Mouse (Mus musculus) brain, embryonic 18.5 days (tissue): ENCODE measurements around the gene Lif.

Experiments
- DNase-seq: peaks from one replicate; pipeline ENCODE4 v3.0.0-alpha.2; 2012; ENCODE audit warnings: low read depth, low spot score

Lif gene

DNA sequence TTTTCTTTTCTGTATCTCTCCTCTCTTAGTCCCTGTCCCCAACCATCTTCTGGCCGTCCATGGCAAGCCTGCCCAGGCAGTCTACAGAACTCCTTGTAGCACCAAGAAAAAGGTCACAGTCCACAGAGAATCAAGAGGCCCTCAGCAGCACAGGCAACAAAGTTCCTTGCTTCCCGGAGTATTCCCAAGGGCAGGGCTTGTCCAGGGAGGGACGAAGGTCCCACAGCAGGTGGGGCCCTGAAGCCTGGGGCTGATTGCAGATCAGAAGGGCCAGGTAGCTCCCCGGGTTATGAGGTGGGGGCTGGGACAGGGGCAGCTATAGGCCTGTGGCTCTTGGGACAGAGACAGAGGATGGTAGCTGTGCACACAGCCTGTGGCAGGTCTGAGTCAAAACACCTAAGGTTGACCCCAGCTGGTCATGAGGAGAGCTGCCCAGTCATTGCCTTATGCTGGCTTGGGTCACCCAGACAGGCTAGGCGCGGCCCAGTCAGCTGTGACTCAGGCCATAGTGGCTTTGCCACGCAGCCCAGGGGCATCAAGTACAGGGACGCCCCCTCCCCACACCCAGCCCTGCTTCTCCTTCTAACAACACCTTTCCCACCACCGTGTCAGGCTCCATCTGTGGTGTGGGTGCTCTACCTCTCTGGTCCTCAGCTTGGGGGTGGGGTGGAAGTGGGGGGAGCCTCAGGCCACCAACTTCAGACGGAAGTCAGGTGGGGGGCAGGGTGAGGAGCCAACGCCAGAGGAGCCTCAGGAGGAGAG is at the start of gene Lif:
Gene Lif (plus strand): TSS at position 712 of the 762 bp plus-strand sequence.
- DNase-seq = no peak

DNA sequence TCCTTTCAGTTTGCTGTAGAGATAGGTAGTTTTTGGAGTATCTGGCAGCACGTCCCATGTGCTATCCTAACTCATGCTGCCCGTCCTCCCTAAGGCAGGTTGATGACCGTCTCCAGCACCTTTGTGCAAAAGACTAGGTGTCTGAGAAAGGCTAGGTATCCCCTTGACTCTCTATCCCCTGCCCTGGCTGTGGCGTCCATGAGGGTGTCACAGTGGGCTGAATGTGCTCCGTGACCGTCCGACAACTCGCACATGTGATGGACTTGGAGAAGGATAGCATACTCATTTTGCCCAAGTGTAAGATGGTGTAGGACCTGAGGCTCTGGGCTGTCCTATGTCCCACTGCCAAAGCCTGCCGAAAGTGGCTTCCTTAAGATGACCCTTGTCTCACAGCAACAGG is 49.7 kb upstream of the Lif start:
- DNase-seq = no peak

DNA sequence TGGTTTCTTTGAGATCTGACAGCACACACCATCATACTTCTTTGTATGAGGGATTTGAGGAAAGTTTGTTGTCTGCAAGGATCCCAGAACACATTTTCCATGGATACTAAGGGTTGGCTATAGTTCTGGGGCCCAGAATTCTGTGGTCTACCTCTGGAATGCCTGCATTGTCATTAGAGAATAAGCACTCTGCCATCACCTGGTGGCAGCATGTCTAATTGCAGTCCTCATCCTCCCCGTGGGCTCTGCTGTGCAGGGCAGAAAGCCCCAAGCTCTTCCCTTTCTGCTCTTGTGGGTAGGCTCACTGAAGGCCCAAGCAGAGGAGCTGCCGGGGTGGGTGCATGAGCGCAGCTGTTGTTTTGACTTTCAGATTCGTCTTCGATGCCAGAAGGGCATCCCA is 47.8 kb upstream of the Lif start:
- DNase-seq = no peak

DNA sequence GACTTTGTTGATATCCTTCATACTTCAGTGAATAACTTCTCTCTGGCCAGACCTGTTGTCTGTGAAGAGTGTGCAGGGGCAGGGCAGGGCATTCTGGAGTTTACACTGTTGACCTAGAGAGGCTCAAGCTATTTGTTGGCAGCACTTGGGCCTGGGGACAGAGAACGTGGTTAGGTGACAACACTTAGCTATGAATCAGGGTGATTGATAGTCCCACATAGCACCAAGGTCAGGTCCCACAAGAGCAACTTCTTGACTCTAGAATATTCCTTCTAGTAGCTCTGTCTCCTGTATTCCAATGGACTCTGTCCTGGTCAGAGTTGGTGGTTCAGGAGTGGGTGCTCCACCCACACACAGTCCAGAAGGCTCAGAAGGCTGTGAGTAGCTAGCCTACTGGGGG is 46.6 kb upstream of the Lif start:
- no peak for DNase-seq

DNA sequence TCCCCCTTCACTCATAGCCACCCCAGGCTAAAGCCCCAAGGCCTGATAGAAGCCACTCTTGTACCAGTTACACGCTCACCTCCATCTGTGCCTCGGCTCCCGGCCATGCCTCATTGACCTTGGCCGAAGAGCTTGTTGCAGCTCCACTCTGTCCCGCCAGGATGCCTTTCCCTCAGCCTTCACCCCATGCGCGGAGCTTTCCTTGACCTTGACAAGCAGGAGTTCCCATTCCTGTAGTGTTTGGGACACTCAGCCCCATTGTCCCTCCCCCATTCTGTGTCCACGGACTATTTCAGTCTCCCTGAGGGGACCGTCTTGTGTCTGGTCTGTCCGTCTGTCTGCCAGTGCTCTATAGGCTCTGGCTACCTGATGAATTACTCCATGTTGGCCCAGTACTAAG is 44.2 kb upstream of the Lif start:
- DNase-seq = no peak

DNA sequence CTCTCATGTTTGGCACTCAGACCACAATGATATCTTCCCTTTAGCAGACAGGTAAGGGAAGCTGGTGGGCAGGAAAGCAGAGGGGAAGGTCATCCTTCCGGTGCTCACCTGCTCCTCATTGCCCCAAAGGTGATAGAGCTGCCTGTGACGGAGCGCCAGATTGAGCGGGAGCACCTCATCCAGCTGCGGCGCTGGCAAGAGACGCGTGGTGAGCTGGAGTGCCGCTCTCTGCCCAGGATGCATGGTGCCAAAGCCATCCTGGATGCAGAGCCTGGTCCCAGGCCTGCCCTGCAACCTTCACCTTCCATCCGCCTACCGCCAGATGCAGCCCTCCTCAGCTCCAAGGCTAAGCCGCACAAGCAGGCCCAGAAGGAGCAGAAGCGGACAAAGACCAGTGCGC is 42.8 kb upstream of the Lif start:
- DNase-seq = no peak

DNA sequence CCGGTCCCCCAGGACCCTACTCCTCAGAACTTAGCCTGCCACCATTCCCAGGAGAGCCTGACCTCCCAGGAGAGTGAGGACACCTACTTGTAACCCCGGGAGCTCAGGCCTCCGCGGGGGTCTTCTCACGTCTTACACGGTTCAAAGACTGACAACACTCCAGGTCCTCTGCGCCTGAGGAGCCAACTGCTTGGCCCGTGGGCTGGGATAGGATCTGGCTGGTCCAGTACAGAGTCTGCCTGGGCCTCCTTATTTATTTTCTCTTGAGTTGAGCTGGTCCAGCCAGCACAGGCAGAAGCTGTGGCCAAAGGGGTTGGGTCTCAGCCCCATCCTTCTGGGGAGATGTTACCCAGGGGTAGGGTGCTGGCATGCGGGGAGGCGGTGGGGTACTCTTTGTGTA is 42.3 kb upstream of the Lif start:
- DNase-seq = no peak

DNA sequence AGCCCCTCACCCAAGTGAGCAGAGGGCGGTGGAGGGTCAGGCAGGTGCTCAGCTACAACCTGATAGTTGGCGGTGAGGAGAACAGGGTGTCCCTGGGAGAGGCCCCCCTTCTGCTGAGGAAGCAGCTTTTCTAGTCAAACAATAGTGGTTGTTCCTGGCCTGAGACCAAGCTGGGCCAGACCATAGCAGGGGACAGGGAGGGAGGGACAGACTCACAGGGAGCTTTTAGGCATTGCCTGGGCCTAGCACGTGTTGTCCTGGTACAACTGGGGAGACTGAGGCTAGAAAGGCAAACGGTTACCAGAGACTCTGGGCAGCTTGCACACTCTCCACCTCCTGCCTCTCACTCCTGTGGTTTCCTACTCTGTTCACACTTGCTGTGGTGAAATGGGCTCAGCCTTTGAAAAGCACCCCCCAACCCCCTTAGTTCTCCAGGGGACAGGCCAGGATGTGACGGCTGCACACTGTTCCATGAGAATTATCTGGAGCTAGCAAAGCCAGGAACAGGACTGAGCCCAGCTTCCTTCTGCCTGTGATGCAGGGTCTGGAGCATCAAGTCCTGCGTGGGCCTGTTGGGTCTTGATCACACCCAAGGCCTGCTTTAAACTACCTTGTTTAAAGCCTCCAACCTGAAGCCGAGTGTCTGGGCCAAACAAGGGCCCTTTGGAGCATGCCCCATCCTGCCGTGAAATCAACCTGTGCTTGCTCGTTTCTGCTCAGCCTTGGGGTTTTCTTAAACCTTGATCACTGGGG is 40.9 kb upstream of the Lif start:
- DNase-seq = no peak

DNA sequence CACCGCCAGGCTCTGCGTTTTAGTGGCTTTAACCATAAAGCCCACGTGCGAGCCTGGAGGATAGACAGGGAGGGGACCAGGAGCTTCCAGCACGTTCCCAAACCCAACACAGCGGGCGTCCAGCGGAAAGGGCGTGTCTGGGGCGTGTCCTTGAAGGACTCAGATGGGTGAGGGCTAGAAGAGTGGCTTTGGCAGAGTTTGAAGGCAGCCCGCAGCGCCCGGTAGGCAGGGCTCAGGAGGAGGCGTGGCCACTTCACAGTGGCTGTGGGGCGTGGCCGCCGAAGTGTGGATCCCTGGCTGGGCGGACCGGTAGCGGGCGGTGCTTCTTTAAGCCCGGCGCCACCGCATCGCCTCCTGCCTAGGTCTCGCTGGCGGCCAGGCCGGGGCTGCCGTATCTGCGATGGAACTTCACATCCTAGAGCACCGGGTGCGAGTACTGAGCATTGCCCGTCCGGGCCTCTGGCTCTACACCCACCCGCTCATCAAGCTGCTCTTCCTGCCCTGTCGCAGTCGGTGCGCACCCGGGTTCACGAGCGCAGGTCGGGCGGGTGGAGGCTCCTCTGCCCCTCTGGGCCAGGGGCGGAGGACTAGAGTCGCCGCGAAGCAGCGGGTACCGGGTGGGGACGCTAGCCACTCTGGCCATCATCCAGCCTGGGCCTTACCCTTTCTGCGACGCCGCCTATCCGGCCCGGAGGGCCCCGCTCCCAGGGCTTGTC is 39.3 kb upstream of the Lif start, which contains the start of gene Castor1:
Gene Castor1 (plus strand): TSS at position 312 of the 716 bp plus-strand sequence.
- no peak for DNase-seq

DNA sequence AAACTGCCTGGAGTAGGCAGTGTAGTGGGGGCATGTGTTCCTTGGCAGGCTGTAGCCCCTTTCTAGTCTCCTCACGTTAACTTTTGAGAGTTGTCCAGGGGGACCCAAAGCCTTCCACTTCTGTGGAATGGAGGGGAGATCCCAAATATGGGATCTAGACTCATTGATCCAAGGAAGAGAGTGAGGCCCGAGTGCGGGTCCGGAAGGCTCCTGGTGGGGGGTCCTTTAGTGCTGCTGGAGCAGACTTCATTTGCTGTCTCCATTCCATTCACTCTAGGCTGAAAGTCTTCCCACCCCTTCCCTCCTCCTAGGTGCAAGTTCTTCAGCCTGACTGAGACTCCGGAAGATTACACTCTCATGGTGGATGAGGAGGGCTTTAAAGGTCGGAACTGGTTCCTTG is 38.7 kb upstream of the Lif start:
- DNase-seq = no peak

DNA sequence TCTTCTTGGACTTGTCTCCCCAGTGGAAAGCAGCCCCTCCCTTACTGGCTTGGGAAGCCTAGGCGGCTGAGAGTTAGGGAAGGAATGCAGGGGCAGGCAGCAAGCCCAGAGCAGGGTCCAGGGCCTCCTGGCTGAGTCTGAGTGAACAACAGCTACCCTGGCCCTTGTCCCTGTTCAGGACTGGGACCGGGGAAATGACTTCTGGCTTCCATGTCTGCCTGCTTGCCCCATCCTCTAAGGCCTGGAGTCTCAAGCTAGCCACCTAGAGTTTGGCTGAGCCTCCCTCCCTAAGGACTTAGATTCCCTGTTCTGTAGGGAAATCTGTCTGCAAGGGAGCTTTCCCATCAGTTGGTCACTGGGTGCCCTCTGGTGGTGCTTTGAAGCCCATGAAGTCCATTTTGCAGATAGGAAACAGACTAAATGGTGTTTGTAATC is 38.0 kb upstream of the Lif start:
- no peak for DNase-seq

DNA sequence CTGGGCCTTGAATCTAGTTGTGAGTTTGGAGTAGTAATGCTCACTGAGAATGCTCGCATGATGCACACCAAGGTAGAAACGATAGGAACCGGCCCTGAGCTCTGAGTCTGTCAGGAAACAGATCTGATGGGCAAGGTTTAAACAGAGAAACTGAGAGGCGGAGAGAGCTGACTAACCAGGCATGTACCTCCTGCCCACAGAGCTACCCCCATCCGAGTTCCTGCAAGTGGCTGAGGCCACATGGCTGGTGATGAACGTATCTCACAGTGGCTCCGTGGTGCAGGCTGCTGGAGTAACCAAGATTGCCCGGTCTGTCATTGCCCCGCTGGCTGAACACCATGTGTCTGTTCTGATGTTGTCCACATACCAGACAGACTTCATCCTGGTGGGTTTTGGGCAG is 37.4 kb upstream of the Lif start:
- no peak for DNase-seq

DNA sequence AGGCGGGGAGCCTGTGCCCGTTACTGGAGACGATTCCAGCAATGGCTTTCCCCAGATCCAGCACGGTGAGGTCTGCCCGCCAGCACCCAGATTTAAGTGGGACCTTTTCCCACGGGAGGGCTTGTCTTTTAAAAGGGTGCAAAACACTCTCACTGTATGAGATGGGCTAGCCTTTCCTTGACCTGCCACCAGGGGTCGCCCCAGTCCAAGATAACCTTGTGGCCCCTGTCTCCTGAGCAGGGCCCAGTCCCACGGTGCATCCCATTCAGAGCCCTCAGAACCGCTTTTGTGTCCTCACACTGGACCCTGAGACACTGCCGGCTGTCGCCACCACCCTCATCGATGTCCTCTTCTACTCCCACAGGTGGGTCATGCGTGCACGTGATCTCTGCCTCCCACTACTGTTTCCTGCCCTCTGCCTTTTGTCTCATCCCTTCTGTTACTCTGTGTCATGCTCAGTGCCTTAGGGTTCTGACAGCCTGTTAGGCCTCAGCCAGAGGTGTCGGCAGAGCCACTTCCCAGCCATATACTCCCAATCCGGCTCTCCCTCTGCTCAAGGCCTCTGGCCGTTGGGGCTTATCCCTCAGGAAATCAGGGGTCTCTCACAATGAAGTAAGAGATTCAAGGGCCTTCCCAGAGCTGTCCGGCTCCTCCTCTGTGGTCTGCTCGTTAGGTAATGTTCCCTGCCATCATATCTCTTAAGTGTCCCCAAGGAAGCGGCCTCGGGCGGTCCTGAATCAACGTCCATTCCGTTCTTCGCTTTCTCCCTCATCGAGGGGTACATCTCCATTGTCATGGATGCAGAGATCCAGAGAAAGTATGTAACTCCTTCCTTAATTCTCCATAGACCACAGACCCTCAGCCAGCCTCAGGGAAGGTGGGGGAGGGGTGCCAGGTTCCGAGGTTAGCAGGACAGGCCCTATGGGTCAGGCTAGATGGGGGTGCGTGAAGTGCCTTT is 36.6 kb upstream of the Lif start:
- no peak for DNase-seq

DNA sequence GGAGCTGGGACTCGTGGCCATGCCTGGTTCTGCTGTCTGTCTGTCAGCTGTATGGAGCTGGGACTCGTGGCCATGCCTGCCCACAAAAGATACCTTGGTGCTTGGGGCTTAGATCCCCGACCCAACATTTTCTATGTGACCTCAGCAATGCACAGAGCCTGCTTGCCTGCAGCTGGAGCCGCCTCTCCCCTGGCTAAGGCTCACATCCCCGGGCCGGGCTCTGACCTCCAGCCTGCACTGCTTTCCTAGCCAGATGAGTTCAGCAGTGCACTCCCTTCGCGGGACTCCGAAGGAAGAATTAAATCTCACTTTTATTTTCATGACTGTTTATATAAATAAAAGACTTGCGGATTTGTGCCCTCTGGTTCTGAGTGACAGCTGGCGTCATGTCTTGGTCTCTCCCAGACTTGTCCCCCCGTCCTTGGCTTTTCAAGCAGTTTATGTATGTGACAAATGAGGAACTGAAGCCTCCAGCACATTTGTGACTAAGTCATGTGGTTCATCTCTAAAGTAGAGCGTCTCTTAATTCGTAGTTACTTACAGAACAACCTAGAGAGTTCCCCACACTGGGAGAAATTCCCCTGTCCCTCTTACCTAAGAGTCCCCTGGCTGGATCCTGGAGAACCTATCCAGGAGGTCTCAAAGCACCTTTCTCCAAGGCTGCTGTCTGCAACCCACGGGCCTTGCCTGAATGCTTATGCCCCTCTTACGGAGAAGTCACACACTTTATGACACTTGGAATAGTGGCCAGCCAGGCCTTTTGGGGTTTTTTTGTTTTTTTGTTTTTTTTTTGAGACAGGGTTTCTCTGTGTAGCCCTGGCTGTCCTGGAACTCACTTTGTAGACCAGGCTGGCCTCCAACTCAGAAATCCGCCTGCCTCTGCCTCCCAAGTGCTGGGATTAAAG is 35.1 kb upstream of the Lif start:
- no peak for DNase-seq

DNA sequence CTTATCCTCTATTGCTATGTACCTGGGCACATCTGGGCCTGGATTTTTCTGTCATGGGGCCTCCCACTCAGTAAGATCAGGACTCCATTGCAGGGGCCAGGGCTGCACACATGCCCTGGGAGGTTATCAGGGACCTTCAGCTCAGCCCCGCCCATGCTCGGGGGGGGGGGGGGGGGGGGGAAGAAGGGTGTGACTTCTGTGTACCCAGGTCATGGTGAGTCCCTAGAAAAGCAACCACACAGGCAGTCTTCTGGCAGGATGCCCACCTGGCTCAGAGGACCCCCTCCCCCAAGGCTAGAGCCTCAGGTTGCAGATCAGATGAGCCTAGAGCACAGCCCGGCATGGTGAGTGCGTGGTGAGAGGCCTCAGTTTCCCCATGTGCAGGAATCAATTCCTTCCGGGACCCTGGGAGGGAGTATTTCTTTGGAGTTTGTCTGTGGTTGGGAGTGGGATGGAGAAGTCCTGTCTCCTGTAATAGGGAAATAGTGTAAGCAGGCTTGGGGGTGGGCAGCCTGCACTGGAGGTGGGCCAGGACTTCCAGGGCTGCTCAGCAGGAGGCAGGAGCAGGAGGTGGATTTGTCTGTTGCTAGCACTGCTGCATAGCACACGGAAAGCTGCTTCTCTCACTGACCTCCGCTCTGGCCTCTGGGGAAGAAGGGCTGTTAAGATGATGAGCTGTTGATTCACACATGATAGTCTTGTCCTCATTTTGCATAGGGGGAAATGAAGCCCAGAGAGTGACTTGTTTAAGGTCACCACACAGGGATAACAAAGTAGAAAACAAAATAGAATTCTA is 33.8 kb upstream of the Lif start:
- no peak for DNase-seq

DNA sequence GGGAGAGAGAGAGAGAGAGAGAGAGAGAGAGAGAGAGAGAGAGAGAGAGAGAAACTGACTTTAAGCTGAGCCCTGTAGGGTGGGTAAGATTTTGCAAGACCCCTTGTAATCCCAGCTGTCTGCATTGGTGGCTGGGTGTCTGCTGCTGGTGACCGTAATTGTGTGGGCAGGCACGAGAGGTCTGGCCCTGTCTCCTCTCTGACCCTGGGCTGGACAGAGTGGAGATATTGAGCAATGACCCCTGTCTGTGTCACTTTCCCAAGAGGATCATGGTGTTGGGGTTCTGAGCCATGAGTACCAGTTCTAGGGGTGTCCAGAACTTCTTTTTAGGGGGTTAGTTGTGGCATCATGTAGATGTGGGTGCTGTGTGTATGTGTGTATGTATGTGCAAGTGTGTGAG is 33.1 kb upstream of the Lif start:
- no peak for DNase-seq

DNA sequence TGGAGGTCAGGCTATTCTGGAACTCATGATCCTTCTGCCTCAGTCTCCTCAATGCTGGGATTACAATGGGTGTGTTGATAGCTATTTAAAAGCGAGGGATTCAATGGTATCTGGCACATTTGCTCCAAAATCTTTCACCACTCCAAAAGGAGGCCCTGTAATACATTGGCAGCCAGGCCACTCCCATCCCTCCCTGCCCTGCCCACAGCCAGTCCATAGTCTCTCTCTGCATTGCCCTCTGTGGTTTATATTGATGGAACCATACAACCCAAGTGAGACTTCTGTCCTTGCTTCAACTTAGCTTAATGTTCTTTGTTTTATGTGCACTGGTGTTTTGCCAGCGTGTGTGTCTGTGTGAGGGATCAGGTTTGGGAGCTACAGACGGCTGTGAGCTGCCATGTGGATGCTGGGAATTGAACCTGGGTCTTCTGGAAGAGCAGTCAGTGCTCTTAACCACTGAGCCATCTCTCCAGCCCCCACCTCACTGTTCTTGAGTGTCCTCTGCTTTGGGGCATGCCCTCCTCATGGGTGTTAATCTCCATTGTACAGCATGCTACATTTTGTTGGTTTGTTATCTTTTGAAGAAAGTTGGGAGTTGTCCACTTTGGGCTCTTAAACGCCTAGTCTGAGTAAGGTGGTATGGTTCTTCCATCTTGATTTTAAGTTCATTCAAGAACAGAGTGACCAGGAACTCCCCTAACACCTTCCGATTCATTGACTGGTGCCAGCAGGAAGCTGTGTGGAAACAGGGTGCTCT is 30.6 kb upstream of the Lif start:
- DNase-seq = no peak

DNA sequence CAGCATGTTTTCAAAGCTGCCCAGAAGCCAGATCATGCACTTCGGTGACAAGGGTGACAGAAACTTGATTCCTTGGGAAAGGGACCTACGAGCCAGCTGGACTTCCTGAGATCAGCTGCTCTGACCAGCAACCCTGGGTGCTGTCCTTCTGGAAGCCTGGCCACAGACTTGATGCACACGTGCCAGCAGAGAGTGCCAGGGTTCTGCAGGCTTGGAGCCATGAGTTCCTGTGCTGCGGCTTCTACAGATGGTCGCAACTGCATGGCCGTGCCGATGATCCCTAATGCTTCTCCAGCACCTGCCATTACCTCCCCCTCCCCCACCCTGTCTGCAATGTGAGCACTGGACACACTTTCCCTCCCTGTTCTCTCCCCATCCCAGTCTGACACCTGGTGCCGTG is 28.9 kb upstream of the Lif start:
- no peak for DNase-seq

DNA sequence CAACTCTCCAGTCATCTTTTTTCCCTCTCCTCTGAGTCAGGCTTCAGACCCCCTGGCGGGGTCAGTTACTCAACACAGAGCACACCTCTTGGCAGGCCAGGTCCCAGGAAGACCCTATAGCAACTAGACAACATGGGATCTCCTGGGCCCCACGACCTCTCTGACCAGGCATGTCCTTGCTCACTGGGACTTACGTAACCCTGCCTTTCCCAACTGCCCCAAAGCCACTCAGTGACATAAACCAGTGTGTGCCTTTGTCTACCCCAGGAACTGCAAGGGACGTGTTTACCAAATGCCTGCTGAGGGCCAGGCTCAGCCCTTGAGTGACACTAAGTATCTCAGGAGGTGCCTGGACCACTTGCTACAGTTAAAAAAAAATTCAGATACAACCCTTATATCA is 27.5 kb upstream of the Lif start:
- no peak for DNase-seq
